Mouse (Mus musculus) cerebellum, adult 8-10 months (tissue): ENCODE results near the gene Ccl5.

Experiments
- DNase-seq: peaks from one replicate; pipeline ENCODE4 v3.0.0; 2022

Ccl5 gene

GRCm38 (mm10) chr11:83536831-83537230, 6.5 kb upstream of the Ccl5 start:
- no peak for DNase-seq

- peak; percentile 21 for DNase-seq
These were observed 4.5 kb upstream of the Ccl5 start for GRCm38 (mm10) chr11:83534609-83535423.

- DNase-seq = no peak
These were observed 3.8 kb upstream of the Ccl5 start for GRCm38 (mm10) chr11:83534143-83534542.

- DNase-seq = no peak
These were observed 2.9 kb upstream of the Ccl5 start for GRCm38 (mm10) chr11:83533192-83533591.

- no peak for DNase-seq
These were observed 1.3 kb downstream of the Ccl5 start for GRCm38 (mm10) chr11:83529024-83529423.

GRCm38 (mm10) chr11:83522075-83522474, 8.2 kb downstream of the Ccl5 start, which contains the start of gene Heatr9:
TSS of gene Heatr9 (minus strand) at chr11:83522175.
- DNase-seq = no peak

GRCm38 (mm10) chr11:83518371-83518770, 11.9 kb downstream of the Ccl5 start:
- no peak for DNase-seq

GRCm38 (mm10) chr11:83517153-83517552, 13.2 kb downstream of the Ccl5 start:
- no peak for DNase-seq

- no peak for DNase-seq
These were observed 20.8 kb downstream of the Ccl5 start for GRCm38 (mm10) chr11:83509521-83509920.

- no peak for DNase-seq
These were observed 26.0 kb downstream of the Ccl5 start for GRCm38 (mm10) chr11:83504308-83504707.

- no peak for DNase-seq
These were observed 34.7 kb downstream of the Ccl5 start for GRCm38 (mm10) chr11:83495571-83495970.

- no peak for DNase-seq
These were observed 38.8 kb downstream of the Ccl5 start for GRCm38 (mm10) chr11:83491488-83491887.
